In the genomic region with DNA sequence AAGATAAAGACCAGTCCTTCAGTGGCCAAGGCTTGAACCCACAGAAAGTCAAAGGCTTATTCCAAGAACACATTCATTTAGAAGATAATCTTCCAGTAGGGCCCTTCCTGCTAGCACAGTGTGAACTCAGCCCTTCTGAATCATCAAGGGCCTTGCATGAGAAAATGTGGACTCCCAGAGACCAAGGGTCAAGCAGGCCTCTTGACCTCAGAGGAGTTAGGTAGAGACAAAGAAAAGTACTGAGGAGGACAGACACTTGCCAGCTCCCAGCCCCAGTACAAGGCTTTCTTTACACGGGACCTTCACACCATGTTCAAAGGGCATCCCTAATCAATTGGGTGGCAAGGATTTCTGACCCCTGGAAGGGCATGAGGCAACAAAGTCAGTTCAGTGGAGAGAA, we compare ENCODE assay signal across 19 mouse cellular contexts.
A peak's percentile ranks its signal among the peaks of the same experiment; 100 is the strongest.
DNase-seq lines count a peak whose midpoint lies in the region; ATAC-seq and TF ChIP-seq lines count a peak whose summit lies in the region.
"Had no signal": no experiment of that assay in that cellular context is flagged by ENCODE, and none has a peak within 500 bp of the region (broad histone marks: within the 10 kb centered on the region; RNA-seq: fewer than 3 reads in every experiment).

No protein-coding gene starts in this region.

- H3K27ac ChIP-seq in lung, embryonic 14.5 days (ENCODE audit: low read depth) = no peak overlapping the region
- H3K27ac ChIP-seq in liver, embryonic 15.5 days (replicated peaks) = 0 out of 2 replicates have a peak overlapping the region, but pooled peaks have one; percentile 19
- H3K27ac ChIP-seq: kidney, embryonic 15.5 days; left cerebral cortex, adult 2 months; stomach, postnatal 0 days had no signal

- 29% methylated on average over 1 of the region's 1 CpGs for WGBS in lung, embryonic 14.5 days
- WGBS in liver, embryonic 15.5 days (ENCODE audit: insufficient replicate concordance) = 39% methylated on average over 1 of the region's 1 CpGs

- H3K9ac ChIP-seq in lung, embryonic 14.5 days = no peak overlapping the region
- H3K9ac ChIP-seq in liver, embryonic 15.5 days = no peak overlapping the region
- H3K9ac ChIP-seq: kidney, embryonic 15.5 days had no signal

- no peaks in the 10 kb centered on the region for H3K27me3 ChIP-seq in lung, embryonic 14.5 days (ENCODE audit: insufficient read depth, low read length)
- H3K27me3 ChIP-seq in liver, embryonic 15.5 days = no peaks in the 10 kb centered on the region
- H3K27me3 ChIP-seq: CH12.LX; kidney, embryonic 15.5 days had no signal

- H3K4me1 ChIP-seq in lung, embryonic 14.5 days (ENCODE audit: insufficient read depth) = no peaks in the 10 kb centered on the region
- peaks cover 2% of the 10 kb centered on the region; the same call in 1 of the 2 replicates for H3K4me1 ChIP-seq in liver, embryonic 15.5 days (replicated peaks)
- H3K4me1 ChIP-seq: kidney, embryonic 15.5 days had no signal

- 0 out of 2 replicates have a peak, but pooled peaks have one; percentile 38 for ATAC-seq in lung, embryonic 14.5 days (ENCODE audit: insufficient read depth)
- ATAC-seq in liver, embryonic 15.5 days (ENCODE audit: insufficient read depth) = peak; percentile 56
- ATAC-seq: activated CD4-positive, CD25-positive, alpha-beta regulatory T cell, adult 4 months had no signal

- no peaks in the 10 kb centered on the region for H3K9me3 ChIP-seq in lung, embryonic 14.5 days (ENCODE audit: low read depth, low read length)
- H3K9me3 ChIP-seq in liver, embryonic 15.5 days (replicated peaks) = no peaks in the 10 kb centered on the region
- H3K9me3 ChIP-seq: kidney, embryonic 15.5 days had no signal

- H3K4me2 ChIP-seq in lung, embryonic 14.5 days = no peak overlapping the region
- H3K4me2 ChIP-seq in liver, embryonic 15.5 days = no peak overlapping the region
- H3K4me2 ChIP-seq: kidney, embryonic 15.5 days had no signal

- TF ChIP-seq CTCF in lung, embryonic 14.5 days (IDR thresholded peaks at IDR 0.05; ENCODE audit: low read depth) = no peak

- DNase-seq in heart, adult 11 months = peak; percentile 86
- no peak for DNase-seq in heart, adult 18-20 months
- DNase-seq in lung, embryonic 14.5 days = no peak
- no peak for DNase-seq in lung, postnatal 10 days
- DNase-seq in embryo, embryonic 11 days = peak; percentile 19
- DNase-seq in retina, embryonic 14.5 days (ENCODE audit: low spot score) = no peak
- DNase-seq in cerebellum, postnatal 36 days = no peak
- DNase-seq: adrenal gland, postnatal 25 days; cerebellum, adult 9-11 months; gastrocnemius, postnatal 14 days; heart, postnatal 10 days; right cerebral cortex, adult 18-20 months; thymus, postnatal 36 days had no signal

- no peak overlapping the region for H3K4me3 ChIP-seq in lung, embryonic 14.5 days (ENCODE audit: low read depth, low read length)
- H3K4me3 ChIP-seq in liver, embryonic 15.5 days (replicated peaks) = no peak overlapping the region
- H3K4me3 ChIP-seq: kidney, embryonic 15.5 days; left cerebral cortex, adult 2 months had no signal

- H3K36me3 ChIP-seq in lung, embryonic 14.5 days (ENCODE audit: insufficient read depth) = peaks cover 63% of the 10 kb centered on the region
- H3K36me3 ChIP-seq in liver, embryonic 15.5 days (replicated peaks) = peaks cover 45% of the 10 kb centered on the region

Comparison
In these comparisons a context has a peak if more than half of its experiments do, and no peak if none do; other contexts are left out.
1. DNase-seq: peak in heart, adult 11 months (single experiment) and embryo, embryonic 11 days (single experiment); none in heart, adult 18-20 months (0 of 2), lung, embryonic 14.5 days (single experiment), lung, postnatal 10 days (single experiment), retina, embryonic 14.5 days (single experiment) and cerebellum, postnatal 36 days (0 of 2).